Mouse (Mus musculus) kidney, adult 2 months (tissue): ENCODE results near the gene Rora.

Source experiments
- CTCF ChIP-seq: fragments of 200-500 bp; conservative IDR thresholded peaks from 2 replicates; pipeline ENCODE4 v1.5.1; 2011; ENCODE audit warnings: low read depth, mild to moderate bottlenecking, control low read depth, low read length, moderate library complexity, mixed read lengths; ENCODE audit not compliant: insufficient read depth, insufficient read length
- POLR2A ChIP-seq: fragments of 200-500 bp; IDR thresholded peaks from one replicate; pipeline ENCODE4 v1.6.1; 2011; ENCODE audit warnings: low read depth, low read length, control low read depth

DNA sequence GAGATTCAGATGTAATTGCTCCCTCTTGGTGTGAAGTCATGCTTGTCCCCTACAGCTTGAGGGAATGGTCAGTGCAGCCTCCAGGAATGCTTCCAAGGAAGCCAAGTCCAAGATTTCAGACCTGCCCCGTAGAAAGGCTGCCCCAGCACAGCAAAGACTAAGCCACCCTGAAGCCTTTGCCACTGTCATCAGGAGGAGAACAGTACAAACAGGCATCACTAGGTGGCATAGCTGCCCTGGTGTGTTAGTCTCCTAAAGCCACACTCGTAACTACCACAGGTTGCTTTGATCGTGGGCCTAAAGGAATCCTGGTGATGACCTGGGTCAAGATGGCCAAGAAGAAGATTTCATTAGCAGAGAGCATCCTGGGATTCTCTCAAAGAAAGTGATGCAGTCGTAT lies 176.3 kb downstream of the Rora start:
- TF ChIP-seq CTCF: peak; percentile 68
- TF ChIP-seq POLR2A: no peak
